Mouse (Mus musculus): ENCODE results near the gene Adgrl2. TPM values are rescaled to one million over a fixed set of nuclear protein-coding genes. Genes with fewer than 3 reads are reported as not detected.

Adgrl2 gene
- 9.0 and 15.0 TPM in 2 replicates for total RNA-seq (2015)
- total RNA-seq (2017): 4.2 and 7.1 TPM in 2 replicates

DNA sequence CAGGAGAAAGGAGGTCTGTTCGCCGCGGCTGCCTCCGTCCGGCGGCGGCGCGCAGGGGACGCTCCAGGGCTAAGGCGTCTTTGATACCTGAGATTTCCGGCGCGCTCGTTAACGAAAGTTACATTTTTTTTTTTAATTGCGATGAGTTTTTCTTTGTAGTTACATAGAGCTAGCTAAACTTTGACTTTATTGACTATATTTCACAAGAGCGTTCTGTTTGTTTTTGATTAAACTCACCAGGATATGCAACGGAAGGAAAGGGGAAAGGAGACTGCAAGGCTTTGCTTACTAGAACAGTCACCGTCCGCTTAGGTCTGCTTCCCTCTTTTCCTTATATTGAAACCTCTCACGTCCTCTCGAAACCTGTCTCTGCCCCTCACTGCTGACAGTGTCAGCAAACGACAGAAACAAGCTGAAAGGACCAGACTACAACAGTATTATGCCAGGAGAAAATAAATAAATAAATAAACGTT, at the start of gene Adgrl2:
Adgrl2 (minus strand) TSS at position 25 of the 473 bp plus-strand sequence.
- no peak for ATAC-seq (replicated peaks; ENCODE audit: poor library complexity)

DNA sequence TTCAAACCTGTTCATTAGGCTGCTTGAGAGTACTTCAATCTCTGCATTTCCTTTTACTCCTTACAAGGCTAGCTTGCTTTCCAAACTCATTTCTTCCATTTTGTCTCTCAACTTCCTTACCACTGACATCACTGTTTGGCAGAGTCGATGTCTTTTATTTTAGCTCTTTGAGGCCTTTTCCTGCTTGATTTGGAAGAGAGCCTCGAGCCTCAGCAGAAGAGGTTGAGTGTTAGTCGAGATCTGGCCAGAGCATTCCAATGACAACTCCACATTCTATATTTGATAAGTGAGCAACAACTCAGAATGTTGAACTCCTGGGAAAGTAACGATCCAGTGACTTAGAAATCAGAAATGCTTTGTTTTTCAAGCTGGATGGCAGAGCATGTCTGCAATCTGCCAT, 48.4 kb upstream of the Adgrl2 start:
- no peak for ATAC-seq (replicated peaks; ENCODE audit: poor library complexity)

DNA sequence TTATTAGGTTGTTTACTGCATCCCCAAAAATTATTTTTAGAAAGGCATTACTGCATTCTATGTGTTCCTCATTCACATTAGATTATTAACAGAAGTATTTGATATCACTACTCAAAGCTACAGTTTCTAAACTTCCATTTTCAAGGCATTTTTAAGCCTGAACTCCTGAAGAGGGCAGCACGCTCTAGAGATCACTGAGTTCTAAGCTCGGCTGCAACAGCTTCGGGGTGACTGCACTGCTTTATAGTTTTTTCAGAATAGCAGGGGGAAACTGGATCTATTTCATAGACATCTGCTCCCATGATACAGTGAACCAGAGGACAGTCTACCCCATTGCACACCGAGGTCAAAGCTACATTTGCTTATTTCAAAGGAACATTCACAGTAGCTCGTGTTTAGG, 29.6 kb upstream of the Adgrl2 start:
- ATAC-seq (replicated peaks; ENCODE audit: poor library complexity): peak; percentile 34; the same call in 1 of the 2 replicates

DNA sequence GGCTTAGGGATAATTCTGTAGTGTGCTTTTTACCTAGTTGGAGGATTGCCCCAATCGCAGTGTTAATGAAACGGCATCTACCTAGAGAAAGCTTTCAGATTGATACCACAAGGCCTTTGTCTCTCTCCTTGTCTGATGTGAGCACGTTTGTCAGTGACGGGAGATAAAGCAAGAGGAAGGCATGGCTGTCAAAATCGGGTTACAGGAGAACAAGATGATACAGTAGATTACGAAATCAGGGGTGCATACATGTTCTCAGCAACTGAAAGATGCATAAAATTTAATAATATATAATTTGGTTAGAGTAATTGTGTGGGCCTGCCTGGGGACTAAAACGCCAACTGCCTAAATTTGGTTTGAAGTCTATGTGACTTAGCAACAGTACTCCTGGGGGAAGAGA, 19.0 kb upstream of the Adgrl2 start:
- ATAC-seq (replicated peaks; ENCODE audit: poor library complexity): no peak

DNA sequence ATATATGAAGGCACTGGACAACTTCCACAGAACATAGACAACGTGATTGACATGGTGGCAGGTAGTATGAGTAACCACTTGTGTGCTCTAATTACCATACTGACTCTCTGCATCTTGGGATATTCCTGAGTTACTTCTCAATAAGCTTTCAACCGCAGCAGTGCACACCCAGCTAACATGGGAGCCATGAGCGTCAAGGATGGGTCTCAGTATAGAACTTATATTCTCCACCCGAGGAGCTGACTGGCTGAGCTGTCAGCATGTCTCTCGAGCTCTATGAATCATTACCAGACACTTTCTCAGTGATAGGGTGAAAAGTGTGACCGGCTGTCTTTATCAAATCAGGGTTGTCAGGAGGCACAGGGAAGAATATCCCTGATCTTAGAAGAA, 18.3 kb upstream of the Adgrl2 start:
- ATAC-seq (replicated peaks; ENCODE audit: poor library complexity): no peak

DNA sequence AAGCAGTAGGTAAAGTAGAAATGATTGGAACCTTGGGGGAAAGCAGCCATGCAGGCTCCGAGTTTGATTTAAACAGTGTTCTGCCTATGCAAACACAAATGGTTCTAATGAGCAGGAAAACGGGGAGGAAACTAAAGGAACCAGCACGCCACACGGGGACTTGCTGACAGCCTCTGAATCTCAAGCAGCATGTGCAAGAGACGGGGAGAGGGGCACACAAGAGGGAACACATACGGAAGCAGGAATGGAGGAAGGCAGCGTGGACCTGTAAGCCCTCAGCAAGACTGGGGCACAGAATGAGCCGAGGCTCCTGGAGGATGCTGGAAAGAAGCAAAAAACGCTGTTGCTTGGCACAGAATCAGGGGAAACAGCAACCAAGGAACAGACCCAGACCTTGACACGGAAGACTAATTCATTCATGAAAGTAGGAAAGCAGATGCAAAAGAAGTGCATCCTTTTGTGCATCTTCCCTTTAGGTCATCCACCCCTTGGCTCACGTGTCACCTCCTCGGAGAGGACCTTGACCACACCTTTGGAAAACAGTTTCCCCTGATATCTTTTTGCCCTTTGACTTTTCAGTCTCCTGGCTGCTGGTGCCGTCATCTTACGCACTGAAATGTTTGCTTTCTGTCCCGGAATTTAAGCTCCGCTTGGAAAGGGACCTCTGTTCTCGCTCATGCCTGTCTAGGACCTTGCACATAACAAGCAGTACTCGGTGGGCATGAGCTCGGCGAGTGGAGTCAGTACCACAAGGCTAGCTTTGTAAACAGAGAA, 17.7 kb upstream of the Adgrl2 start:
- no peak for ATAC-seq (replicated peaks; ENCODE audit: poor library complexity)

DNA sequence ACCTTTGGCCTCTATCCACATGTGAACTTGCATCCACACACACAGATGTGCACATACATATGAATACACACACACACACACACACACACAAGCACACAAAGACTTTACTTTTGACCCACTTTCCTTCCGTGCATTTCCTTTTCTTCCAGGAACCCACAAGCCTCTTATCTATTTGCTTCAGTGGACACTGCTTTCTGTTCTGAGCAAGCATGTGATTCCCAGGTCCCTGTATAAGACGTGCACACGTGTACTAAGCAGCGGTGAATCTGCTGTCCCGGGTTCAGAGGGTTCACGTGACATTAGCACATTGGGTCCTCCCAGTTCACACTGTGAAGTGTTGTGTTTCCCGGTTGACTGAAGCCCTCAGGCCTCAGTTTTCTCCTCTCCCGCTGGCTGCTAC, 11.0 kb upstream of the Adgrl2 start:
- no peak for ATAC-seq (replicated peaks; ENCODE audit: poor library complexity)

DNA sequence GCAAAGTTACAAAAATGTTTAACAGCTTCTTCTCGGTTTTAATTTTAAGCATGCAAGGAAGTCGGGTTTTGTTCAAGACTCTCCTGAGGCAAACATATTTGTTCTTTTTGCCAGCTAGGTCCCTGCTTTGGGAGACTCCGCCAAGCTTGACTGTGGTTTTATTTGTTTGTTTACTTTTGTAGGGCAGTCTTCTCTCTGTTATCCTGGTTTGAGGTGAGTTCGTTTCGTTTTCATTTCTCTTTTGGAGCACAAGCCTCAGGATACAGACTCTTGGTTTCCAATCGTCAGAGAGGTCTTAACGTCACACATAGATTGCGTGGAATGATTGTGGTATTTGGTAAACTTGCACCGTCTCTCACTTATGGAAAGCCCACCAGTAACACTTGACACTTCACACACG, 8.3 kb upstream of the Adgrl2 start:
- peak; percentile 39 for ATAC-seq (replicated peaks; ENCODE audit: poor library complexity)

DNA sequence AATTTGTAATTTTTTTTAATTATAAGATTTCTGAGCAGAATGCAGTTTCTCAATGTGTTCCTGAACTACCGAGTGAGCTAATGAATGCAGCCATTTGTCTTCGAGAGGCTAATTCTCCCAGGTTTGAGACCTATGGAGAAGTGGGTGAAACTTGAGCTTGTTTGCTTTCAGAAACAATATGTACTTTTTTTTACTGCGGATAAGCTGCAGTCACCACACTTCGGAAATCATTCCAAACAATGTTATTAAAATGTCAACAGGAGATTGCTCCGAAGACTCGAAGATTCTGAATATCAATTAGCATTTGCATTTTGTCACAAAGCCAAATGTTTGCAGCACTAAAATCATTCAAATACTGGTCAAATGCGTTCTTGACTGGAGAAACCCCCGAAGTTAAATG, 701 bp upstream of the Adgrl2 start:
- ATAC-seq (replicated peaks; ENCODE audit: poor library complexity): no peak

DNA sequence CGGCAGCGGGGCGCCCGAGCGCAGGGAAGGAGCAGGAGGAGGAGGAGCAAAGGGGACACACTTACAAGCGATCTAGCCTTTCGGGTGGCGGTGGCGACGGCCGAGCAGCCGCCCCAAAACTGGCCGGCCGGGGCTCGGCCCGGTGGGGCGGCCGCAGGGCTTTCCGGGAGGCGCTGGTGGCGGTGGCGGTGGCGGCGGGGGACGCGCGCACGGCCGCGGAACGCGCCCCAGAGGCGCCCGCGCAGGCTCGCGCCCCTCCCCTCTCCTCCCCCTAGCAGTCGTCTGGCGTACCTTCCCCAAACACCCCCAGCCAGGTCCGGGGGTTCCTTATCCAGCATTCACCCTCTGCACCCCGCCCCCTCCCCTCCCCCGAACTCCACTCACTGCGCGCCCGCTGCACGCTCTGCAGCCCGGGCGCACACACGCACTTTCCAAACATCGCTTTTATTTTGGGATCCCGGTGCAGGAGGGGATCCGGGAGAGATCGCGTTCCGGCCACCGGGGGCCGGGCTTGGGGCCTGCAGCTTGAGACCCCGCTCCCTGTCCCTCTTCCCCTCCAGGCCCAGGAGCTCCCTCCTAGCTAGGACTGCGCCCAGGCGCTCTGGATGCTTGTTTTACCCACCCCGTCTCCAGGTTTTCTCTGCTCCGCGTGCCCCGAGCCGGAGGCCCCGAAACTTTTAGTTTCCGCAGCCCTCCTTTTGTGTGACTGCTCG, 381 bp downstream of the Adgrl2 start:
- peak; percentile 27 for ATAC-seq (replicated peaks; ENCODE audit: poor library complexity)

DNA sequence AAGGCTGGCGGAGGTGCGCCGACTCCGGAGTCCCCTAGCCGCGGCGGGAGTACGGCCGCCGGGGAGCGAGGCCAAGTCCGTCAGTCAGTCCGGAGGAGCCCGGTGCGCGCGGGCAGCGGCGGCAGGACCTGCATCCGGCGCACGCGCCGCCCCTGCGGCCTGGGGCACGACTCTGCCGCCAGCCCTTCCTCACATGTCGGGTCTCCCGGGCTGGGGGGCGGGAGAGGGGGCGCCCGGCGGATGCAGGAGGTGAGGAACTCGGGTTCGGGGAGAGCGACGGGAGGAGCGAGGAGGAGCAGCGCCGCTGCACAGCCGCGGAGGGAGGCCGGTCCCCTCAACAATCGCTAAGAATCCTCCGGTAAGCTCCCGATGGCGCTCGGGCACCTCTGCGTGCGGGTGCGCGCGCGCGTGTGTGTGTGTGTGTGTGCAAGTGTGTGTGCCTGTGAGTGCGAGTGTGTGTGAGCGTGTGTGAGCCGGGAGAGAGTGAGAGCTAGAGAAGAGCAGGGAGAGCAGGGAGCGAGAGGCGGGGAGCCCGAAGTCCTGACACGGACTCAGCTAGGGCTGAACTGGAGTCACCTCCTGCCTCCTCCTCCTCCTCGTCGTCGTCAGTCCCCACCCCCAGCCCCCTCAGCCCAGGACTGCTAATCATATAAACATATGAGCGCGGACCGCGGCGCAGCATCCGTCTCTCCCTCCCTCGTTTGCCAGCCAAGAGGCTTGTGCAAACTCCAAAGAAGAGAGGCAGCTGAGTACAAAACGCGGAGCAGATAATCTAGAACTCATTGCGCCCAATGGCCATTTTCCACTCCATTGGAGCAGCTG, 1.1 kb downstream of the Adgrl2 start:
- peak; percentile 72 for ATAC-seq (replicated peaks; ENCODE audit: poor library complexity)

DNA sequence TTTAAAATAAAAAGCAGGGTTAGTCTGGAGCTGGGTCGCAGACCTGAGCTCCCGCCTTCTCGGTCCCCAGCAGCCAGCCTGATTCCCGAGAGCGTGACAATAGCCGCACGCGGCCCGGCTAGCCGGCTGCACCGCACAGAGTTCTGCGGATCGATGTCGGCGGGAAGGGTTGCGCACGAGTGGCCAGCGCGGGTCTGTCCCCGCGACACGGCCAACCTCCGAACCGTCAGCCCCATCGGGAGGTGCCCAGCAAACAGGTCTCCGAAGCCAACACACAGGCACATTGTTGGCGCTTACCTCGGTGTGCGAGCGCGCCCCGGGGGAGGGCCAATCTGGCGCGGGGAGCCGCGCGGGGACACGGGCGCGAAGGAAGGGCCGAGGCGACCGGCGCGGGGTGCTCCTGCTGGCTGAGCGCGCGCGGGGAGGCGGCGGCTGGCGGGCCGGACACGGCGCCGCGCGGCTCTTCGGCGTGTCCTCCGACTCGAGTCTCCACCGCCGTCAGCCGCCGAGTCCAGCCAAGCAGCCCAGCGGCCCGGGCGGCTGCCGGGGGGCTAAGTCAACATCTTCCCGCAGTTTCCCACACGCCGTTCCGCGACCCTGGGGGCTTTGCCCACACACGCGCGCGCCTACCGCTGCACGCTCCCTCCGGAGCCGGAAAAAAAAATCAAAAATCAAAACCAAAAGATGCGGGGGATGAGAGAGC, 1.9 kb downstream of the Adgrl2 start:
- no peak for ATAC-seq (replicated peaks; ENCODE audit: poor library complexity)

DNA sequence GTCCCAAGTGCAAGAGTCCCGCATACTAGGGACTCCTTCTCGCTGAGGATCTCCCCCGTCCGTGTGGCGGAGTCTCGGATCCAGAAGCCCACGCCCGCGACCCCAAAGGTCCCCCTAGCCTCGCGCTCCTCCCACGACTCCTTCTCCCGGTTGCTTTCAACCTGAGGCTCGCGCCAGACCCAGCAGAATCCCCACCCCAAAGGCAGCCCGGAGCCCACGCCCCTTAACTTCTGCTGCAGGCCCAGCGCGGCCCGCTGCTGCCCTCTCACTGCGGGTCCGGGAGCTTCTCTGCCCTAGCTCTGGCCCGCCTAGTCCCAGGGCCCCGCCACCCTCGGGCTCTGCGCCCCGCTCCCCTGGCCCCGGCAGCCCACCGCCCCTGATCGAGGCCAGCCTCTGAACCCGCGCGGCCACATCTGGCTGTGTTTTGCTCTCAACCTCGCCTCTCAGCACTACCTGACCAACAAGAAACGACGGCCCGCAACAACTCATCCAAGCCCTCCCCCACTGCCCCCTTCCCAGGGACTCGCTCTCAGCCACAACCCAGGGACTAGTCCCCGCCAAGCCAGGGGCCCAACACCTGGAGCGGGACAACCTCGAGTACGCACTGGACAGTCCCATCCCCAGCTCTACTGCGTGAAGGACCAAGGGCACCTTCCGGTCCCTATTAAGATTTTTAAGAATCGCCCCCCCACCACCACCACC, 2.6 kb downstream of the Adgrl2 start:
- peak; percentile 55 for ATAC-seq (replicated peaks; ENCODE audit: poor library complexity)

DNA sequence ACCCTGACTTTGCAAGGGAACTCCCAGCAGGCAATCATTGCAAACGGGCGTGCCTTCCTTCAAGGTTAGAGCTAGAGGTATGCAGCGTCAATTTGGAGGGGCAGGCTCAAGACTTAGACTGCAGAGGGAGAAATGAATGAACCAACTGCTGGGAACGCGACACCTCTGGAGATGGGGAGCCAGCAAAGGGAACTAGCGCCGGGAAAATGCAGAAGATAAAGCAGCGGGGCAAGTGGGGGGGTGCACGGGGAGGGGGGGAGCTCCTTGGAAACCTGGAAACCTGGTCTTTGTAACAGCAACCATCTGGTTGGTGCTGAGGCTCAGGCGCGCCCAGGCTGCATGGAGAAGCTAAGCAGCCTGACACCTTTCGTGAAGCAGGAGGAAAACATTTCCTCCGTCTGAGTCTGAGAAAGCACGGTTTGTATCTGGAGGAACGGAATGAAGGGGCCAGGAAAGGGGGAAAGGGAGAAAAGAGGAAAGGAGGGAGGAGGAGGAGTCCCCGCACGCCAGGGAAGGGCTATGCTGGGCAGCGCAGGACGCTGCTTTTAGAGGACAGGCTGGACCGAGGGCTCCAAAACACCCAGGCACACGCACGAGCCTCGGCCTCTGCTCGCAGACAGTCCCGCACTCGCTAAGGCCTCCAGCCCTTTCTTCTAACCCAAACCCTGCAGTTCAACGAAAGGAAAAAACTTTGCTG, 3.3 kb downstream of the Adgrl2 start:
- ATAC-seq (replicated peaks; ENCODE audit: poor library complexity): 0 out of 2 replicates have a peak, but pooled peaks have one; percentile 0

DNA sequence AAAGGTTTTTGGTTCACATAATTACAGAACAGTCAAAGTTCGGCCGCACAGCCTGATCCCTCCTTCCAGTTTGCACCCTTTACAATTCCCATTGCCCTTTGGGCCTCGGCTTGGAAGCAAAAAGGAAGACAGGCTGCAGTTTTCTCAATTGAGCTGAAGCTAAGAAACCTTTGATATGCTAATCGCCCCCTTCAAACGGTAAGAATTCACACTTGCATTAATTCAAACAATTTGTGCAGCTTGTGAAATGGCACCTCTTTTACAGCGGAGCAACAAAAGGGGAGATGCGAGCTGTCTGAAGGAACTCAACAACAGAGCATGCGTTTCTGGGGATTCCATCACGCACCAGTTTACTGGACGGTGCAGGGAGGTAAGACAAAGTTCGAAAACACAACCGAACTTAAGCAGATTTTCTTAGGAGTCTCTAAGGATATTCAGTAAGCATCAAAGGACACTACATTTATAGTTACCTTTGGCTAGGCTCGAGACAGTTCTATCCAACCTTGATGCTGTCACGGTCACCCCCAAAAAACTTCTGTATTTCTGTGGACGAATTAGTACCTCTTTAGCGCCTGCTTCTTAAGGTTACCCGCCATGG, 4.0 kb downstream of the Adgrl2 start:
- ATAC-seq (replicated peaks; ENCODE audit: poor library complexity): no peak

DNA sequence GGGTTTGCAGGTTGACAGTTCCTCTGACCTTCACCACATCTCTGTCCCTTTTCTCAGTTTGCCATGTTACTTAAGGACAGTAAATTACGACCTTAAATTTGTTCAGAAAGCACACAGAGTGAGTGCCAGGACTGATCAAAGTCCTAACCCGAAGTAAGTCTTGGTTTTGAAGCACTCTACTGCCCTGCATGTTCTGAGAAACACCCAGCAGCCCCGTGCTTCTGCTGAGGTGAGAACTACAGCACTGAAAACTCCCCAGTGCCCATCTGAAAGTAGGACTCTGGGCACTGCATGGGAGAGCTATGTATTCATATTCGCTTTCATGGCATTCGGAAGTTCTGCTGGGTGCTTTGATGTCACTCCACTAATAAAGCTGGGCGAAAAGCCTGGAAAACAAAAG, 6.0 kb downstream of the Adgrl2 start:
- no peak for ATAC-seq (replicated peaks; ENCODE audit: poor library complexity)

DNA sequence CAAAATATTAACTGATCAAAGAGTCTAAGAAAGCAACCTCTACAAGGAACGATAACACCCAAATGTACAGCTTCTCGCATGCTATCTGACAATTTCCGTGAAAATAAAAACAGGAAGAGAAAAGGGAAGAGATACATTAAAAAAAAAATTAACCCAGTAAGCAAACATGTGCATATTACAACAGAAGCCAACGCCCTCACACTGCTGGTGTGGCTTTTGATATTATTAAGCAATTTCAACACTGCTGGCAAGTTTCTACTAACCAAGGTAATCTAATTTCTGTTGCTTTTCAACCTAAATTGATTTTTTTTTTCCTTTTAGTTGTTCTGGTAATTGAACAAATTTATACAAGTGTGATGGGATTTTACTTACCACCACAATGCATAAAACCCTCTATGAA, 8.0 kb downstream of the Adgrl2 start:
- ATAC-seq (replicated peaks; ENCODE audit: poor library complexity): peak; percentile 64

DNA sequence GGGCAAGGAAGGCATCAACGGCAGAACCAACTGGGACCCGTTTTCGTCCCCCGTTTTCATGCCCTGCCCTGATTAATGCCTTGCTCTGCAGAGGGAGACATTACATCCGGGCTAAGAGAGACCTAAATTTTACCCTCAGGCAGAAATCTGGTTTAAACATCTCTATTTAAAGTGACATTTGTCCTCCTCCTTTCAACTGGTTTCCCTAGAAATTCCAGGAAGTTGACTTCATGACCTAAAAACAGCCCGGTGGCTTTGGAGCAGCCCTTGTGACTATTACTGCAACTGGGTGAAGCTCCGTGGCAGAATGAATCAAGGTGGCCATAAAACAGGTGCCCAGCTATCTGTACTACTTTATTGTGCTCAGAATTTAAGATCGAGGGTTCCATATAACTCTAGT, 8.6 kb downstream of the Adgrl2 start:
- ATAC-seq (replicated peaks; ENCODE audit: poor library complexity): no peak

DNA sequence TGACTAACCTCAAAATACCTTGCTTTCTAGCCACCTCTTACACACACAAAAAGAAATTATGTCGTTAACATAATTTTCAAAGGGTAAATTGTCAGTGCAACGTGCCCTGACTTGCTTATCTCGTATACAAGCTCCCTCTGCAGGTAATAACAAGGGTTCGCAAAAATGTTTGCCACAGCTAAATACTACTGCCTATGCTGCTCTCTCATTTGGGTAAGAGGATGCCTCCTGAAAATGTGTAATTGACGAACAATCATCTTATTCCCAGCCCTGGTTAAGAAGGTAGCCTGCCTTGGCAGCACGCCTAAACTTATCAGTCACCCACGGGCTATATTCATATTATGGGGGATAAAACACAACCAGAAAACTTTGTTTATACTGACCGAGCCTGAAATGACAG, 11.8 kb downstream of the Adgrl2 start:
- peak; percentile 58 for ATAC-seq (replicated peaks; ENCODE audit: poor library complexity)

Measured in megakaryocyte progenitor cell, adult 5-6 weeks (primary cell).